Mouse (Mus musculus): ENCODE measurements around the gene Klrb1a.

Gene Klrb1a

GRCm38 (mm10) chr6:128602026-128602425 is 21.3 kb downstream of the Klrb1a start:
- in situ Hi-C loops (cut with MboI), result loop anchor here (5.0 to 10.0 kb wide), 2 partner anchors 150 to 243 kb away; no protein-coding TSS in a partner anchor

GRCm38 (mm10) chr6:128599555-128599954 is 23.8 kb downstream of the Klrb1a start:
- in situ Hi-C loops (cut with MboI), result no loop called here

- in situ Hi-C loops (cut with MboI), result no loop called here
Measured at GRCm38 (mm10) chr6:128598256-128599047, 24.9 kb downstream of the Klrb1a start.

- in situ Hi-C loops (cut with MboI), result no loop called here
Measured at GRCm38 (mm10) chr6:128597121-128597522, 26.2 kb downstream of the Klrb1a start.

- in situ Hi-C loops (cut with MboI), result no loop called here
Measured at GRCm38 (mm10) chr6:128594651-128595050, 28.7 kb downstream of the Klrb1a start.

GRCm38 (mm10) chr6:128589426-128589825 is 33.9 kb downstream of the Klrb1a start:
- in situ Hi-C loops (cut with MboI), result no loop called here

GRCm38 (mm10) chr6:128587619-128588018 is 35.7 kb downstream of the Klrb1a start:
- in situ Hi-C loops (cut with MboI), result no loop called here

GRCm38 (mm10) chr6:128585642-128586245 is 37.6 kb downstream of the Klrb1a start:
- in situ Hi-C loops (cut with MboI), result no loop called here

- in situ Hi-C loops (cut with MboI), result no loop called here
Measured at GRCm38 (mm10) chr6:128584070-128584660, 39.2 kb downstream of the Klrb1a start.

- in situ Hi-C loops (cut with MboI), result no loop called here
Measured at GRCm38 (mm10) chr6:128581508-128581907, 41.8 kb downstream of the Klrb1a start, which contains the start of gene A2ml1. Gene A2ml1 (minus strand): TSS chr6:128581608.

GRCm38 (mm10) chr6:128577301-128577700 is 46.0 kb downstream of the Klrb1a start:
- in situ Hi-C loops (cut with MboI), result no loop called here

GRCm38 (mm10) chr6:128566589-128566988 is 56.7 kb downstream of the Klrb1a start:
- in situ Hi-C loops (cut with MboI), result no loop called here

All from mature B cell (primary cell).